Comparison of ENCODE assay signal across 8 mouse cellular contexts in genomic region chr7:123124299-123124716, GRCm38 (mm10). TPM values are rescaled to one million over a fixed set of nuclear protein-coding genes. Genes with fewer than 3 reads are reported as not detected.
DNase-seq lines count a peak whose midpoint lies in the region; ATAC-seq lines count a peak whose summit lies in the region.

No protein-coding gene starts in this region.

- peak overlapping the region; percentile 99 for H3K4me3 ChIP-seq in kidney, embryonic 15.5 days (replicated peaks)
- H3K4me3 ChIP-seq in forebrain, embryonic 11.5 days (ENCODE audit: low read depth, low read length), result peak overlapping the region; percentile 99
- H3K4me3 ChIP-seq in stomach, embryonic 16.5 days (replicated peaks; ENCODE audit: low read length), result peak overlapping the region; percentile 95

- ATAC-seq in kidney, embryonic 15.5 days (replicated peaks; ENCODE audit: low FRiP score), result peak; percentile 74
- ATAC-seq in forebrain, embryonic 11.5 days (replicated peaks; ENCODE audit: low FRiP score), result peak; percentile 81
- ATAC-seq in stomach, embryonic 16.5 days (ENCODE audit: insufficient read depth, low FRiP score), result peak; percentile 69

- H3K27me3 ChIP-seq in kidney, embryonic 15.5 days, result no peaks in the 10 kb centered on the region
- no peaks in the 10 kb centered on the region for H3K27me3 ChIP-seq in forebrain, embryonic 11.5 days (ENCODE audit: control insufficient read depth, insufficient read depth, low read length)
- H3K27me3 ChIP-seq in stomach, embryonic 16.5 days (ENCODE audit: control insufficient read depth, insufficient read depth, low read length), result no peaks in the 10 kb centered on the region

- H3K27ac ChIP-seq in kidney, embryonic 15.5 days, result peak overlapping the region; percentile 97
- peak overlapping the region; percentile 92 for H3K27ac ChIP-seq in forebrain, embryonic 11.5 days (ENCODE audit: low read depth, low read length)
- H3K27ac ChIP-seq in stomach, embryonic 16.5 days (ENCODE audit: low read length), result peak overlapping the region; percentile 99

- H3K4me2 ChIP-seq in kidney, embryonic 15.5 days, result peak overlapping the region; percentile 62
- H3K4me2 ChIP-seq in forebrain, embryonic 11.5 days (ENCODE audit: low read depth, low read length, severe bottlenecking), result peak overlapping the region; percentile 59
- peak overlapping the region; percentile 72 for H3K4me2 ChIP-seq in stomach, embryonic 16.5 days (ENCODE audit: low read depth, low read length)

- H3K36me3 ChIP-seq in kidney, embryonic 15.5 days, result peaks cover 19% of the 10 kb centered on the region
- no peaks in the 10 kb centered on the region; the same call in 1 of the 2 replicates for H3K36me3 ChIP-seq in forebrain, embryonic 11.5 days (ENCODE audit: control insufficient read depth, insufficient read depth, low read length)
- no peaks in the 10 kb centered on the region for H3K36me3 ChIP-seq in stomach, embryonic 16.5 days (ENCODE audit: control insufficient read depth, insufficient read depth, low read length)

- no peaks in the 10 kb centered on the region for H3K9me3 ChIP-seq in kidney, embryonic 15.5 days (replicated peaks)
- H3K9me3 ChIP-seq in forebrain, embryonic 11.5 days (ENCODE audit: control insufficient read depth, low read length), result no peaks in the 10 kb centered on the region
- H3K9me3 ChIP-seq in stomach, embryonic 16.5 days (replicated peaks; ENCODE audit: control insufficient read depth, low read length), result no peaks in the 10 kb centered on the region

- whole genome bisulfite sequencing in kidney, embryonic 15.5 days, result 1% methylated on average over 29 of the region's 45 CpGs
- WGBS in forebrain, embryonic 11.5 days, result 1% methylated on average over 13 of the region's 45 CpGs
- WGBS in stomach, embryonic 16.5 days, result 1% methylated on average over 40 of the region's 45 CpGs

- no peak for DNase-seq in kidney, postnatal 4 days
- DNase-seq in R1 (ENCODE audit: low read depth, low spot score) (peak; percentile 42), liver (peak; percentile 65), adipocyte (ENCODE audit: low spot score) (no peak)
- no peak for DNase-seq in forebrain, embryonic 11.5 days (ENCODE audit: low spot score)
- DNase-seq in right cerebral cortex, adult 2 months (ENCODE audit: low spot score in 2 of 2), result no peak

- H3K4me1 ChIP-seq in kidney, embryonic 15.5 days, result peaks cover 17% of the 10 kb centered on the region; the same call in 1 of the 2 replicates
- H3K4me1 ChIP-seq in forebrain, embryonic 11.5 days (replicated peaks; ENCODE audit: control insufficient read depth, insufficient read depth, low read length), result no peaks in the 10 kb centered on the region; the same call in 1 of the 2 replicates
- peaks cover 18% of the 10 kb centered on the region for H3K4me1 ChIP-seq in stomach, embryonic 16.5 days (ENCODE audit: control insufficient read depth, insufficient read depth, low read length)

- H3K9ac ChIP-seq in kidney, embryonic 15.5 days, result peak overlapping the region; percentile 99
- H3K9ac ChIP-seq in forebrain, embryonic 11.5 days (ENCODE audit: low read length), result peak overlapping the region; percentile 98
- peak overlapping the region; percentile 99 for H3K9ac ChIP-seq in stomach, embryonic 16.5 days (ENCODE audit: low read length)

RNA-seq across cellular contexts. Expression of gene Tnrc6a, which starts 0.6 kb away (rescaled TPM):
- polyA plus RNA-seq in kidney, embryonic 15.5 days (2015; fragmentation: Nextera tagmentation; extraction: Ambion mirVana), result 52.3 and 57.0 TPM in 2 replicates
- polyA plus RNA-seq in forebrain, embryonic 11.5 days (2014; fragmentation: Nextera tagmentation; extraction: Ambion mirVana), result 51.3 and 53.9 TPM in 2 replicates
- 32.9 and 42.3 TPM in 2 replicates for polyA plus RNA-seq in stomach, embryonic 16.5 days (2015; fragmentation: Nextera tagmentation; extraction: Ambion mirVana)

Comparison
In these comparisons a context has a peak if more than half of its experiments do, and no peak if none do; other contexts are left out.
1. DNase-seq: peak in R1 (single experiment) and liver (single experiment); none in kidney, postnatal 4 days (0 of 2), forebrain, embryonic 11.5 days (single experiment), adipocyte (single experiment) and right cerebral cortex, adult 2 months (0 of 2).
2. Peak in every context shown above with its lines, with median percentiles within 50 percentile points of each other: ATAC-seq, H3K27ac ChIP-seq, H3K4me2 ChIP-seq, H3K4me3 ChIP-seq and H3K9ac ChIP-seq.